Mouse (Mus musculus) heart, adult 2 months (tissue): Measurements from ENCODE around the gene Gatd1. TPM values are rescaled to one million over a fixed set of nuclear protein-coding genes. Genes with fewer than 3 reads are reported as not detected.
"Not testable (repeated sequence)": the region's sequence is repeated elsewhere in the genome, so short reads cannot be mapped to it uniquely, and the experiment has no call there.

Experiments used
- DNase-seq, 2 experiments: peaks; one replicate each; pipeline ENCODE4 v3.0.0; 2021
- H3K27ac ChIP-seq: fragments of 200-600 bp; 2 replicates; pipeline ENCODE4 v1.8.1; 2022
- H3K27me3 ChIP-seq: fragments of 200-500 bp; 2 replicates; pipeline ENCODE4 v1.6.1; 2012; ENCODE audit warnings: mild to moderate bottlenecking, low read length, inconsistent platforms, mixed read lengths; ENCODE audit not compliant: control insufficient read depth, insufficient read depth
- H3K36me3 ChIP-seq: fragments of 200-500 bp; 2 replicates; pipeline ENCODE4 v1.6.1; 2012; ENCODE audit warnings: low read length, inconsistent platforms; ENCODE audit not compliant: control insufficient read depth, insufficient read depth
- H3K4me1 ChIP-seq: fragments of 200-500 bp; 2 replicates; pipeline ENCODE4 v1.6.1; 2011; ENCODE audit warnings: low read length; ENCODE audit not compliant: control insufficient read depth, insufficient read depth
- H3K4me3 ChIP-seq: fragments of 200-600 bp; 2 replicates; pipeline ENCODE4 v1.8.1; 2022
- H3K79me2 ChIP-seq: fragments of 200-500 bp; replicated peaks from 2 replicates; pipeline ENCODE4 v1.6.1; 2012; ENCODE audit warnings: mild to moderate bottlenecking, inconsistent platforms, low read length, moderate library complexity, mixed read lengths; ENCODE audit not compliant: control insufficient read depth, insufficient read depth
- H3K9ac ChIP-seq: fragments of 200-500 bp; 2 replicates; pipeline ENCODE4 v1.6.1; 2012; ENCODE audit warnings: low read depth, mild to moderate bottlenecking, control low read depth, inconsistent platforms, low read length, mixed read lengths
- CTCF ChIP-seq: fragments of 200-600 bp; IDR thresholded peaks from 2 replicates; pipeline ENCODE4 v1.8.1; 2022; ENCODE audit warnings: antibody characterized with exemption, mild to moderate bottlenecking, moderate library complexity
- EP300 ChIP-seq: fragments of 200-500 bp; IDR thresholded peaks from 2 replicates; pipeline ENCODE4 v1.6.1; 2011; ENCODE audit warnings: low read depth, low read length, control low read depth; ENCODE audit not compliant: insufficient read depth
- POLR2A ChIP-seq: fragments of 200-500 bp; IDR thresholded peaks from 2 replicates; pipeline ENCODE4 v1.6.1; 2011; ENCODE audit warnings: mild to moderate bottlenecking, low read depth, low read length, control low read depth; ENCODE audit not compliant: insufficient read depth
- WGBS: fragments of 180-500 bp; shearing (Covaris S2); methylation state at CpG from one replicate; pipeline ENCODE4 v1.1.7; 2018; 5-methylcytosine and 5-hydroxymethylcytosine counted together
- intact Hi-C: fragments of 180-260 bp; cut with DNase I; formaldehyde crosslinking; loops from one replicate; pipeline ENCODE4 v1.15.1; 2025
- polyA plus RNA-seq: library from polyadenylated mRNA; depleted of rRNA; stranded (reverse); fragments of >200 nt; gene quantifications from 2 replicates; pipeline ENCODE4 v1.2.3, GENCODE M21; 2012
- total RNA-seq, 2 experiments: library from RNA; stranded (reverse); gene quantifications; 2 replicates each; pipeline ENCODE4 v1.2.3; 2021

Gatd1 gene
- total and polyA plus RNA-seq, 3 experiments = 13.4 to 23.4 (median 14.9) TPM

- under 1% methylated on average over 45 of the region's 45 CpGs for WGBS
- peak within 1 kb of the TSS; percentile 97 for H3K9ac ChIP-seq
- H3K27ac ChIP-seq = peak within 1 kb of the TSS; percentile 100
- H3K27me3 ChIP-seq = no peaks in the 10 kb centered on the region
- H3K79me2 ChIP-seq = no peaks in the 10 kb centered on the region
- peak within 1 kb of the TSS; percentile 100 for H3K4me3 ChIP-seq
- peak; percentile 95 for DNase-seq
- intact Hi-C loops = no loop called here
- TF ChIP-seq CTCF (peak; percentile 32; the same call in 1 of the 2 replicates), EP300 (peak; percentile 83; the same call in 1 of the 2 replicates), POLR2A (peak; percentile 99)
- peaks cover 3% of the 10 kb centered on the region; the same call in 1 of the 2 replicates for H3K36me3 ChIP-seq
- H3K4me1 ChIP-seq = peaks cover 16% of the 10 kb centered on the region
Measured at GRCm38 (mm10) chr7:141454967-141455551, 41.1 kb upstream of the Gatd1 start, which contains the start of gene Pnpla2. Pnpla2 (plus strand) TSS chr7:141455198.

GRCm38 (mm10) chr7:141453636-141454035 is 39.7 kb upstream of the Gatd1 start:
- TF ChIP-seq POLR2A = no peak
- no peak for TF ChIP-seq EP300
- TF ChIP-seq CTCF = no peak
- H3K36me3 ChIP-seq = peaks cover 5% of the 10 kb centered on the region
- H3K9ac ChIP-seq = no peak overlapping the region
- no peaks in the 10 kb centered on the region for H3K27me3 ChIP-seq
- no peaks in the 10 kb centered on the region for H3K79me2 ChIP-seq
- H3K4me3 ChIP-seq = no peak overlapping the region
- 71% methylated on average over 2 of the region's 2 CpGs for WGBS
- H3K4me1 ChIP-seq = peaks cover 13% of the 10 kb centered on the region
- DNase-seq = no peak
- intact Hi-C loops = no loop called here
- H3K27ac ChIP-seq = no peak overlapping the region

- no peak overlapping the region for H3K27ac ChIP-seq
- no peaks in the 10 kb centered on the region for H3K79me2 ChIP-seq
- no peaks in the 10 kb centered on the region for H3K27me3 ChIP-seq
- no peak overlapping the region for H3K4me3 ChIP-seq
- intact Hi-C loops = no loop called here
- DNase-seq = no peak
- TF ChIP-seq CTCF (no peak), EP300 (no peak), POLR2A (no peak)
- H3K36me3 ChIP-seq = peaks cover 9% of the 10 kb centered on the region
- no peak overlapping the region for H3K9ac ChIP-seq
- H3K4me1 ChIP-seq = peaks cover 8% of the 10 kb centered on the region
Measured at GRCm38 (mm10) chr7:141451928-141452327, 38.0 kb upstream of the Gatd1 start.

- under 1% methylated on average over 63 of the region's 63 CpGs for WGBS
- peak; percentile 95 to 96 for DNase-seq
- H3K9ac ChIP-seq = peak within 1 kb of the TSS; percentile 98
- no peaks in the 10 kb centered on the region for H3K79me2 ChIP-seq
- no peaks in the 10 kb centered on the region for H3K27me3 ChIP-seq
- peak within 1 kb of the TSS; percentile 73 for H3K4me3 ChIP-seq
- H3K36me3 ChIP-seq = peaks cover 9% of the 10 kb centered on the region
- TF ChIP-seq CTCF (no peak), EP300 (no peak), POLR2A (peak; percentile 88)
- peaks cover 4% of the 10 kb centered on the region for H3K4me1 ChIP-seq
- H3K27ac ChIP-seq = peak within 1 kb of the TSS; percentile 99
- intact Hi-C loops = no loop called here
Measured at GRCm38 (mm10) chr7:141447110-141447991, 33.4 kb upstream of the Gatd1 start, which contains the start of gene Rplp2. Rplp2 (plus strand) TSS chr7:141447370.

- H3K4me3 ChIP-seq, H3K79me2 ChIP-seq, H3K27me3 ChIP-seq, H3K4me1 ChIP-seq, intact Hi-C loops, DNase-seq, H3K36me3 ChIP-seq, H3K9ac ChIP-seq: not testable (repeated sequence)
- H3K27ac ChIP-seq = peak overlapping the region; percentile 99; the same call in 1 of the 2 replicates
- WGBS = 72% methylated on average over 3 of the region's 3 CpGs
Measured at GRCm38 (mm10) chr7:141446374-141446773, 32.4 kb upstream of the Gatd1 start.

GRCm38 (mm10) chr7:141443828-141444237 is 29.9 kb upstream of the Gatd1 start, which contains the start of gene Pidd1:
Pidd1 (minus strand) TSS chr7:141444025.
- no peaks in the 10 kb centered on the region for H3K27me3 ChIP-seq
- DNase-seq = peak; percentile 80 to 83
- H3K9ac ChIP-seq = peak within 1 kb of the TSS; percentile 19; the same call in 1 of the 2 replicates
- TF ChIP-seq EP300 (no peak), POLR2A (peak; percentile 60), CTCF (no peak)
- whole genome bisulfite sequencing = under 1% methylated on average over 25 of the region's 25 CpGs
- no peaks in the 10 kb centered on the region for H3K79me2 ChIP-seq
- peak within 1 kb of the TSS; percentile 8; the same call in 1 of the 2 replicates for H3K27ac ChIP-seq
- H3K4me3 ChIP-seq = peak within 1 kb of the TSS; percentile 45
- peaks cover 7% of the 10 kb centered on the region for H3K36me3 ChIP-seq
- intact Hi-C loops = no loop called here
- peaks cover 5% of the 10 kb centered on the region for H3K4me1 ChIP-seq
